Mouse (Mus musculus) heart, adult 11 months (tissue): Measurements from ENCODE around the gene Map2k5.
A peak's percentile ranks its signal among the peaks of the same experiment; 100 is the strongest.

Experiments used
- DNase-seq: peaks from one replicate; pipeline ENCODE4 v3.0.0; 2022

The Map2k5 gene

DNA sequence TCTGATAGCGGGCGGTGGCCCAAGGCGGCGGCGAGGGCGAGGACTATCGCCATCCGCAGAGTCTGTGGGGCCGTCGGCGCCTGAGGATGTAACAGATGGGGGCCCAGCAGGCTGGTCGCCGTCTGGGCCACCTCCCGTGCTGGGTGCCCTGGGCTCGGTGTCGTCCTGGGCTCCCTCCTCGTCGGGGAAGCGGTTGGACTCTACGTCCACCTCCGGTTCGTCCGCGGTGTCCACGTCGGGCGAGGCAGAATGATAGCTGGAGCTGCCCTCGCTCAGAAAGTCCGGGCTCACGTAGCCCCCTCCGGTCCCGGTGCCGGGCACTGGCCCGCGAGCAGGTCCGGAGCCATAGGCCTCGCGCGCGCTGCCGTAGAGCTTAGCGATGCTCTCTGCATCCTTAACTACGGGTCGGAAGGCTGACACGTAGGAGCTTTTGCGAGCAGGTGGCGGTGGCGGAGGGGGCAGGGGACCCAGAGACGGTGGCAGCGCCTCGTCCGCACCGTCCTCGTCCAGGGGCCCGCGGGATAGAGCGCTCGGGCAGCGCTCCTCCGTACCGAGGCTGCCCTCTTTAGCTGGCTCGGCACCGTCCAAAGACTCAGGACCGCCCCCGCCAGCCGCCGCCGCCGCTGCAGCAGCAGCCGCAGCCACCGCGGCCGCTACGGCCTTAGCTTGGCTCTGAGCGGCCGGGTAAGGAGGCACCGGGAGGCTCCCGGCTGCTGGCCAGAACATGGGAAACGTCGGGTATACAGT lies 233.0 kb downstream of the Map2k5 start:
- DNase-seq, result peak; percentile 81

GRCm38 (mm10) chr9:63143641-63144501 lies 233.8 kb downstream of the Map2k5 start:
- DNase-seq, result peak; percentile 84

DNA sequence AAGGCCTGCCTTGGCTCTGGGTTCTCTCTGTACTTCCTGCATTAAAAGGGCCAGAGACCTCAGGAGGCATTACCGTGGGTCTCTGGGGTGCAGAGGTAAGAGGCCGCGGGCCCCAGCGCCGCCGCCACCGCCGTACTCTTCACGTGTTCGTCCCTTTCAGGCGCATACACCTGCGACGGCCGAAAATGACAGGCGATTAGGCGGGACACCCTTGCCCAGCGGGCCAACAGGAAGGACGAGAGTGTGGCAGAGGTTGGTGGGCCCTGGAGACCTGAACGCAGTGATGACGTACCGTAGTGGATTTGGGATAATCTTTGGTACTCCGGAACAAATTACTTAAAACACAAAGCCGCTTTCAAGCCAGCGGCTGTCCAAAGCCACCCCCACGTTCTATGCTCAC lies 234.5 kb downstream of the Map2k5 start:
- no peak for DNase-seq

- DNase-seq, result peak; percentile 88
Observed at GRCm38 (mm10) chr9:63142335-63143036, 235.2 kb downstream of the Map2k5 start.

DNA sequence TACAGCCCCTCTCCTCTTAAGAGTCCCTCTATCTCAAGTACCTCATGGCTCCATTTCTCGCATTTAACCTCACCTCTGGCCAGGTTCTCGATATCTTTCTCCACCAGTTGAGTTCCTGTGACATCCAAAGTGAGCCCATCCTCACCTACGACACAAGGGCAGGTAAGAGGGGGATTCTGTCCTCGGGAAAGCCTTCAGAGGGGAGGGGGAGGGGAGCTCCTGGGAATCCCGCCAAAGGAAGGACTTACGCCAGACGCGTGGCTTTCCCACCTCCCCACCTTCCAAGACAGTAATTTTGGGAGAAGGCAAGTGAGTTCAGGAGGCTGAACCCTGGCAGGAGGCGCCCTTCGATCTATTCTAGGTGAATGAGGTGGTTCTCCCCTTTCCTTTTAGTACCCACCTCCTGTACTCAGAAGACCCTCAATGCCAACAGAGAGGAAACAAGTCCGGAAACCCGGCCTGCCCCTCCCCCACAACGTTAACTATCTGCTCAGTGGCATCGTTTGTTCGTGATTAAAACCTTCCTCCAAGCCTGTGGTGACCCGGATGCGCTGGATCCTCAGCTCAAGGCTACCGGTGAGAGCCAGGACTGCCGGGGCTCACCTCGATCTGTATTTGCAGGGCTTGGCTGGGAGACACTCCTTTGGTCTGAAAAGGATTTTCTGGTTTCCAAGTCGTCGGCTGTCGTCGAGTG lies 235.9 kb downstream of the Map2k5 start:
- peak; percentile 88 for DNase-seq

DNA sequence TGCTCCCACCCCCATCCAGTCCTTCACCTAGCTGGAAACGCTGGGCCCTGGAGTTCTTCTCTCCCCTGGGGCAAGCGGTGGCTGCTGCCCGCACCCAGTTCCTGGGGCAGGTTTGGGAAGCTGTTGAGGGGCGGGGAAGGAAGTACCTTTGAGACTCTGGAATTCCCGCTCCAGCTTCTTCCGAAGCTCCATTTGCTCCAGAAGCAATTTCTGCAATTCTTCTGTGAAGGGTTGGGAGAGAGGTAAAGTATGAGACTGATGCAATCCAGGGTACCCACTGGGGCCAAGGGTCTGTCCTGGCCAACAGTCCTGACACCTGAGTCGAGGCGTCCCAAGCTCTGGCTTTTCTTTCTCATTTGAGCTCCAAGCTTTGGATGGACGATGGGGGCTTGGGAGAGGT lies 237.5 kb downstream of the Map2k5 start:
- peak; percentile 88 for DNase-seq

GRCm38 (mm10) chr9:63139661-63140060 lies 238.0 kb downstream of the Map2k5 start:
- no peak for DNase-seq

DNA sequence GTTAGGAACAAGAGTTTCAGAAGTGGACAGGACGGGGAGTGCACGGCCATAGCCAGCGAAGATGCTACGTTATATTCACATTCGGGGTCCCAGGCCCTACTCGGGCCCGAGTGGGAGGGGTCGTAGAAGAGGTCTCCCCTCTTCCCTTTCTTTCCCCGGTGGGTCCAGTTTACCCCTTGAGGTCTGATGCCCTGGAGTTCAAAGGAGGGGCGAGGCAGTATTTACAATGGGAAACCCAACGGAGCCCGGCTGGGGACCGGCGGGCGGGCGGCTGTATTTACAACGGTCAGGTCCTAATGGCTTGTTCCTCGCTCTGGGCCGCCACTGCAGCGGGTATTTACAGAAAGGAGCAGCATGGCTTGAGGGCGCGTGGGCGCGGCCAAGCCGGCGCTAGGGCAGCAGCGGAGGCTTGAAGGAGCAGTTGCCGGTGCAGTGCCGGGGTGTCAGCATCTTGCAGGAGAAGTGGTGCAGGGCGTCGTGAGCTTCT lies 239.2 kb downstream of the Map2k5 start:
- DNase-seq, result peak; percentile 87

DNA sequence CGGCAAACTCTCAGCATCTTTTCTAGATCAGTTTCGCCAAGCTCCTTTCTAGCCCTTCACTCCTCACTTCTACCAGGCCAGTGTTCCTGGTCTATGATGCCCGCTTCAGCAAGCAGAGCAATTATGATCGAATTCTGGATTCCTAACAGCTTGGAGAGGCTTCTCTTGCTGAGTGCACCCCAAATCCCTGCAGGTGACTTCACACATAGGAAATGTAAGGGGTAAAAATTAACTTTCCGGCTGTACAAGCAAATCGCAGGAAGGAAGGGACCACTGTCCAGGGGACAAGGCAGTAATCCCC lies 240.1 kb downstream of the Map2k5 start:
- DNase-seq, result no peak

DNA sequence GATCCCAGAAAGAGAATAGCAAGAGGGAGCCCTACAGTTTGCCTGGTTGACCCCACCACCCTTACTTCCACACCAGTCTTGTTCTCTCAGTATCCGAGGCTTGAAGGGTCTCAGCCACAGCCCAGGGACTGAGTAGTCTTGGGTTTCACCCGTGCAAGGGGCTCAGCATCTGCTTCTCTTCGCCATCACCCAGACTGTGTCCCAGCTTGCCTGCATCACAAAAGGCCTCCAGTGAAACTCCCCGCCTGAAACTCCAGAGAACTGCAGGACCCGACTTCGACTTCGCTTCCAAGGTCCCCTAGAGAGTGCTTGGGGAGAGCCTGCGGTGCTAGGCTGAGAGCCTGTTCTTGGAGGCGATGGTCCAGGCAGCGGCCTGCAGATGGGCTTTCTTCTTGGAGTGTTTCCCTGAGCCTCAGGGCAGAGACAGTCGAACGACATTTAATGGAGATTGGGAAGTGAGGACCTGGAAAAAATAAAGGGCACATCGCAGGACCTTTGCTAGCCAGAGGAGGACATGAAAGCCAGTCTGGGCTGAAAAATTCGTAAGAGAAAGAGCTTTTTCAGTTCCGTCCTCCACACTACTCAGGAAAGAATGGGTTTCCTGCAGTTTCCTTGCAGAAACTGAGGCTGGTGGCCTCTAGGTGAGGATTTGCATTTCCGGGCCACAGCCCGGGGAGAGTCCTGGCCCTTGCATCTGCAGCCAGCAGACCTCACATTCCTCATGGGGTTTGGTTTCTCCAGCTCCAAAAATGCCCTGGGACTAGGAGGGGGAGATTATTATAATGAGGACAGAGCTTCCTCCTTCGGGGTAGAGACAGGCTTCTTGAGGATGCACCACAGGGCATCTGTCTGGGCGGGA lies 240.7 kb downstream of the Map2k5 start:
- no peak for DNase-seq

GRCm38 (mm10) chr9:63136241-63136640 lies 241.5 kb downstream of the Map2k5 start:
- DNase-seq, result no peak

DNA sequence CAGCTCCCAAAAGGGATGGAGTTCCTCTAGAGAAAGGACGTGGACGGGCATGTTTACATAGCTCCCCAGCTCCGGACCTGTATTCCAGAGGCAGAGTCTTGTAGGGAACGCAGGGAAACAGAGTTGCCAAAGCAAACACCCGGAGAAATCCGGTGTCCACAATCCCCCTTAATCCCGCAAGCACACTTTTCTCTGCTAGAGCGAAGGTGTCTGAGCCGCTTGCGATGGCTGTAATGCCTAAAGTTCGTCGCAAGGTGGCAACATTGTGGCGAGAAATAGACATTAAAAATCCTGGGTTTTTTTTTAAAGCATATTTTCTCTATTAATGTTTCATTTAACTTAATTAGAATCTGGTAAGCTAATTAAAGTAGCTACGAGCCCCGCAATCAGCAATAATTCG lies 241.9 kb downstream of the Map2k5 start:
- no peak for DNase-seq

DNA sequence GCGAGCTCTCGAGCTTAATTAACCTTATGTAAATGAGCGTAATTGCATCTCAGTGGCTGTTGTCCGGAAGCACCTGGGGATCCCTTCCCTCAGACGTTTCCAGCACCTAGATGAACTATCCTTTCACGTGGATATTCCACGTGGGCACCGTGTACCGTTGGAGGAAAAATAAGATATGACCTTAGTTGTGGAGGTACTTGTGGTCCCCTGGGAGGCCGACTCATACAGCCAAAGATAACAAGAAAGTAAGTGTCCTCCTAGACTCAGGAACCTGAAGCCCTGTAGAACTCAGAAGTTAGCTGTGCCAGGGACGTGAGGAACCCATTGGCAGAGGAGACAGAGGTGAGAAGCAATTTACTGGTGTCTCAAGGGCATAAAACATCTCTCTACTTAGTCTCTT lies 242.3 kb downstream of the Map2k5 start:
- DNase-seq, result no peak

DNA sequence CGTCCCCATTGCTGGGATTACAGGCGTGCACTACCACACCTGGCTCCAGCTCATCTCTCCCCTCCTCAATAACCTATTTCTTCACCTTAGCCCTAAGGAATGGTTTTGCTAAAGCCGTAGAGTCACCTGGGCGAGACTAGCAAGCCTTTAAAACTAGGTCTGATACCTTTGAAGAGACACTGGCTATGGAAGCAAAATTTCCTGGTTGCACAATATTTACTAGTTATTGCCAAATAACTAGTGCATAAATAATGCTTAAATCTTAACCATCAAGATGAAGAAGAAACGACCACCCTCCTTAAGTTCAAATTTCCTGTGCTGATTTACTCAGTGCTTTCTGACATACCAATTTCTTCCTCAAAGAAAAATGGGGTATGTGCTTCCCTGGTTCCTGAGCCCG lies 244.0 kb downstream of the Map2k5 start:
- DNase-seq, result no peak

- DNase-seq, result peak; percentile 100
Observed at GRCm38 (mm10) chr9:63132673-63133601, 244.8 kb downstream of the Map2k5 start.

- DNase-seq, result peak; percentile 96
Observed at GRCm38 (mm10) chr9:63131957-63132602, 245.6 kb downstream of the Map2k5 start.

DNA sequence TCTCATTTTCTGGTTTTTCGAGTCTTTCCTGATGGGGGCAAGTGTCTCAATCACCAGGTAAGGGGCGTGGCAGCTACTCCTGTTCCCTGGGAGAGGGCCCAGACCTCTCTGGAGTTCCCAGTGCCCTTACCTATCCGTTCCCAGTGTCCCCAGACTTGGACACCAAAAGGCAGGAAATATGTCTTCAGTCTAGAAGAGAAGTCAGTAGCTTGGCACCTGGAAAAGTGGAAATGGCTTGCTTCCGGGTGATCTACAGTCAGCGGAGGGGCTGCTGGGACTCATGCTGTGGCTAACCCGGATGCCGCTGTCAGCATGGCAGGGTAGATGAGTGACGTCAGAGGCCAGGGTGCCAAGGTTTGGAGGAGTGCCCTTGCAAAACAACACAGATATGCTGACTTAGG lies 248.1 kb downstream of the Map2k5 start:
- peak; percentile 92 for DNase-seq

DNA sequence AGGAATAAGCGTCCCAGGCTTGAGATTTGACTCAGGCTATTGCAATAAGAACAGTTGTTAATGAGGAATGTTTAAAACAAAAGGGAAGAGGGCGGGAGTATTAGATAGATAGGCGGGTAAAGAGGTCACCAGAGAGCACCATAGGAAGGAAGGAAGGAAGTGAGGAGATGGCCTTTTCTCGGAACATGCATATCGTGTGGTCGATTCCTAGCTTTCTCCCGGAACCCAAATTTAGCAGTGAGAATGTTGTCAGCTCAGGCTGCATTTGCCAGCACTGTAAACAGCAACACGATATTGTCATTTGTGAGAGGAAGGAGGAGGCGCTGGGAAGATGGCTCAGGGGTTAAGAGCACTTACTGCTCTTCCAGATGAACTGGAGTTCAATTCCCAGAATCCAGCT lies 253.2 kb downstream of the Map2k5 start:
- no peak for DNase-seq

GRCm38 (mm10) chr9:63123451-63124438 lies 254.0 kb downstream of the Map2k5 start:
- DNase-seq, result peak; percentile 99
